Mouse (Mus musculus): Measurements from ENCODE around the gene Rusc2. TPM values are rescaled to one million over a fixed set of nuclear protein-coding genes. Genes with fewer than 3 reads are reported as not detected.

Gene Rusc2
- polyA plus RNA-seq, 1 experiment from 2014 or later: 37.6 TPM

- Histone ChIP-seq H3K4me1 (no peaks in the 10 kb centered on the region), H3K9ac (no peak overlapping the region), H3K27ac (no peak overlapping the region), H3K9me3 (no peaks in the 10 kb centered on the region), H3K36me3 (replicated peaks) (no peaks in the 10 kb centered on the region), H3K27me3 (no peaks in the 10 kb centered on the region), H3K4me3 (replicated peaks) (no peak overlapping the region), H3K4me2 (no peak overlapping the region)
- 86% methylated on average over 6 of the region's 6 CpGs for WGBS
- no peak for ATAC-seq (ENCODE audit: low FRiP score)
Observed at GRCm38 (mm10) chr4:43465935-43466334, 84.2 kb downstream of the Rusc2 start.

GRCm38 (mm10) chr4:43466872-43467271 is 85.1 kb downstream of the Rusc2 start:
- Histone ChIP-seq H3K9ac (no peak overlapping the region), H3K9me3 (no peaks in the 10 kb centered on the region), H3K27ac (no peak overlapping the region), H3K4me1 (no peaks in the 10 kb centered on the region), H3K27me3 (no peaks in the 10 kb centered on the region), H3K4me2 (no peak overlapping the region), H3K36me3 (replicated peaks) (no peaks in the 10 kb centered on the region), H3K4me3 (replicated peaks) (no peak overlapping the region)
- no peak for ATAC-seq (ENCODE audit: low FRiP score)
- WGBS: 90% methylated on average over 7 of the region's 7 CpGs

GRCm38 (mm10) chr4:43470301-43470700 is 88.5 kb downstream of the Rusc2 start:
- no peak for ATAC-seq (ENCODE audit: low FRiP score)

GRCm38 (mm10) chr4:43473636-43474035 is 91.9 kb downstream of the Rusc2 start:
- Histone ChIP-seq H3K4me1 (0 out of 2 replicates have a peak, but pooled peaks cover 4% of the 10 kb centered on the region), H3K27me3 (no peaks in the 10 kb centered on the region), H3K9me3 (no peaks in the 10 kb centered on the region), H3K4me3 (replicated peaks) (no peak overlapping the region), H3K27ac (no peak overlapping the region), H3K9ac (no peak overlapping the region), H3K36me3 (replicated peaks) (no peaks in the 10 kb centered on the region), H3K4me2 (no peak overlapping the region)
- no peak for ATAC-seq (ENCODE audit: low FRiP score)
- WGBS: 86% methylated on average over 1 of the region's 1 CpGs

More at GRCm38 (mm10) chr4:43470301-43470700, 88.5 kb downstream of the Rusc2 start:
- no peaks in the 10 kb centered on the region for H3K36me3 ChIP-seq (replicated peaks)
- H3K9me3 ChIP-seq: no peaks in the 10 kb centered on the region
- no peaks in the 10 kb centered on the region for H3K4me1 ChIP-seq
- no peak overlapping the region for H3K4me3 ChIP-seq (replicated peaks)
- 91% methylated on average over 10 of the region's 10 CpGs for WGBS
- H3K27ac ChIP-seq: no peak overlapping the region
- H3K9ac ChIP-seq: no peak overlapping the region
- no peak overlapping the region for H3K4me2 ChIP-seq
- H3K27me3 ChIP-seq: no peaks in the 10 kb centered on the region

- Histone ChIP-seq H3K27me3 (no peaks in the 10 kb centered on the region), H3K4me3 (replicated peaks) (no peak overlapping the region), H3K27ac (no peak overlapping the region), H3K4me2 (no peak overlapping the region), H3K4me1 (0 out of 2 replicates have a peak, but pooled peaks cover 4% of the 10 kb centered on the region), H3K9me3 (no peaks in the 10 kb centered on the region), H3K9ac (no peak overlapping the region), H3K36me3 (replicated peaks) (no peaks in the 10 kb centered on the region)
- no peak for ATAC-seq (ENCODE audit: low FRiP score)
- 93% methylated on average over 6 of the region's 6 CpGs for WGBS
Observed at GRCm38 (mm10) chr4:43476604-43477003, 94.8 kb downstream of the Rusc2 start.

Other genes starting within 250 kb of the Rusc2 start
- gene Atp8b5, start 114.8 kb upstream of the Rusc2 start, polyA plus RNA-seq (2016; fragmentation: Nextera tagmentation; extraction: Ambion mirVana): 0.40 and 0.42 TPM in 2 replicates
- 0.23 TPM in 1 of 2 replicates, not detected in the other for gene Fam166b, start 47.2 kb downstream of the Rusc2 start, polyA plus RNA-seq (2016; fragmentation: Nextera tagmentation; extraction: Ambion mirVana)
- gene Tesk1, start 60.0 kb downstream of the Rusc2 start, polyA plus RNA-seq (2016; fragmentation: Nextera tagmentation; extraction: Ambion mirVana): 10.5 and 12.6 TPM in 2 replicates
- gene Cd72, start 72.6 kb downstream of the Rusc2 start, polyA plus RNA-seq (2016; fragmentation: Nextera tagmentation; extraction: Ambion mirVana): 2.9 and 3.8 TPM in 2 replicates
- not detected in 2 replicates for gene Sit1, start 101.8 kb downstream of the Rusc2 start, polyA plus RNA-seq (2016; fragmentation: Nextera tagmentation; extraction: Ambion mirVana)
- 44.7 and 45.8 TPM in 2 replicates for gene Ccdc107, start 110.9 kb downstream of the Rusc2 start, polyA plus RNA-seq (2016; fragmentation: Nextera tagmentation; extraction: Ambion mirVana)
- 45.8 and 50.3 TPM in 2 replicates for gene Arhgef39, start 117.7 kb downstream of the Rusc2 start, polyA plus RNA-seq (2016; fragmentation: Nextera tagmentation; extraction: Ambion mirVana)
- gene Car9, start 125.0 kb downstream of the Rusc2 start, polyA plus RNA-seq (2016; fragmentation: Nextera tagmentation; extraction: Ambion mirVana): 0.27 and 0.50 TPM in 2 replicates
- gene Tpm2, start 141.8 kb downstream of the Rusc2 start, polyA plus RNA-seq (2016; fragmentation: Nextera tagmentation; extraction: Ambion mirVana): 36.5 and 40.2 TPM in 2 replicates
- 45.3 and 46.2 TPM in 2 replicates for gene Creb3, start 180.4 kb downstream of the Rusc2 start, polyA plus RNA-seq (2016; fragmentation: Nextera tagmentation; extraction: Ambion mirVana)
- 54.5 and 55.9 TPM in 2 replicates for gene Tln1, start 180.7 kb downstream of the Rusc2 start, polyA plus RNA-seq (2016; fragmentation: Nextera tagmentation; extraction: Ambion mirVana)
- gene Rgp1, start 196.7 kb downstream of the Rusc2 start, polyA plus RNA-seq (2016; fragmentation: Nextera tagmentation; extraction: Ambion mirVana): 29.9 and 30.9 TPM in 2 replicates
- 43.7 and 48.2 TPM in 2 replicates for gene Gba2, start 196.9 kb downstream of the Rusc2 start, polyA plus RNA-seq (2016; fragmentation: Nextera tagmentation; extraction: Ambion mirVana)
- gene Msmp, start 202.5 kb downstream of the Rusc2 start, polyA plus RNA-seq (2016; fragmentation: Nextera tagmentation; extraction: Ambion mirVana): 0.89 and 3.5 TPM in 2 replicates
- 11.6 and 14.9 TPM in 2 replicates for gene Npr2, start 250.0 kb downstream of the Rusc2 start, polyA plus RNA-seq (2016; fragmentation: Nextera tagmentation; extraction: Ambion mirVana)

Data from forebrain, embryonic 12.5 days (tissue).